Mouse (Mus musculus): Measurements from ENCODE around the gene Apom. TPM values are rescaled to one million over a fixed set of nuclear protein-coding genes. Genes with fewer than 3 reads are reported as not detected.

The Apom gene
- 0.37 and 0.84 TPM in 2 replicates for polyA plus RNA-seq (2012)

GRCm38 (mm10) chr17:35131500-35132173, at the start of gene Apom:
Gene Apom, minus strand, starts transcription at chr17:35132050.

GRCm38 (mm10) chr17:35175968-35176367, 44.1 kb upstream of the Apom start, which contains the start of gene Aif1:
Gene Aif1, minus strand, starts transcription at chr17:35176068.

GRCm38 (mm10) chr17:35164568-35165450, 33.0 kb upstream of the Apom start, which contains the start of gene Prrc2a:
Gene Prrc2a, minus strand, starts transcription at chr17:35164897.

GRCm38 (mm10) chr17:35134801-35135590, 3.1 kb upstream of the Apom start, which contains the start of gene Bag6:
Gene Bag6, plus strand, starts transcription at chr17:35135178.

GRCm38 (mm10) chr17:35126206-35126611, 5.6 kb downstream of the Apom start, which contains the start of gene D17H6S53E:
Gene D17H6S53E, plus strand, starts transcription at chr17:35126373.

GRCm38 (mm10) chr17:35121871-35122303, 10.0 kb downstream of the Apom start, which contains the start of gene Csnk2b:
Gene Csnk2b, minus strand, starts transcription at chr17:35122053.

GRCm38 (mm10) chr17:35121143-35121799, 10.6 kb downstream of the Apom start, which contains the start of gene Gpank1:
Gene Gpank1, plus strand, starts transcription at chr17:35121455.

GRCm38 (mm10) chr17:35115046-35116019, 16.5 kb downstream of the Apom start, which contains the start of gene Ly6g5b:
Gene Ly6g5b, minus strand, starts transcription at chr17:35115428.

GRCm38 (mm10) chr17:35108097-35108496, 23.8 kb downstream of the Apom start, which contains the start of gene Ly6g5c:
Gene Ly6g5c, plus strand, starts transcription at chr17:35108279.

GRCm38 (mm10) chr17:35088825-35089644, 42.8 kb downstream of the Apom start, which contains the start of gene Abhd16a:
Gene Abhd16a, plus strand, starts transcription at chr17:35089263.

GRCm38 (mm10) chr17:35085208-35085865, 46.5 kb downstream of the Apom start, which contains the start of gene Ly6g6f:
Gene Ly6g6f, minus strand, starts transcription at chr17:35085610.

Other genes starting within 250 kb of the Apom start
- 2.0 and 2.3 TPM in 2 replicates for gene C2, start 233.8 kb downstream of the Apom start, polyA plus RNA-seq (2012)
- 441 and 469 TPM in 2 replicates for gene Ehmt2, start 233.6 kb downstream of the Apom start, polyA plus RNA-seq (2012)
- gene Slc44a4, start 217.6 kb downstream of the Apom start, polyA plus RNA-seq (2012), result not detected in 2 replicates
- gene Neu1, start 200.8 kb downstream of the Apom start, polyA plus RNA-seq (2012), result 52.4 and 79.9 TPM in 2 replicates
- 425 and 1,961 TPM in 2 replicates for gene Hspa1b, start 172.8 kb downstream of the Apom start, polyA plus RNA-seq (2012)
- gene Gm20481, start 162.1 kb downstream of the Apom start, polyA plus RNA-seq (2012), result 0.52 TPM in 1 of 2 replicates, not detected in the other
- 239 and 1,296 TPM in 2 replicates for gene Hspa1a, start 159.9 kb downstream of the Apom start, polyA plus RNA-seq (2012)
- gene Hspa1l, start 159.3 kb downstream of the Apom start, polyA plus RNA-seq (2012), result 0.06 TPM in 1 of 2 replicates, not detected in the other
- 154 and 167 TPM in 2 replicates for gene Lsm2, start 150.2 kb downstream of the Apom start, polyA plus RNA-seq (2012)
- gene Vars, start 131.1 kb downstream of the Apom start, polyA plus RNA-seq (2012), result 841 and 875 TPM in 2 replicates
- 0.24 and 0.38 TPM in 2 replicates for gene Vwa7, start 115.5 kb downstream of the Apom start, polyA plus RNA-seq (2012)
- 6.0 and 11.9 TPM in 2 replicates for gene Sapcd1, start 104.0 kb downstream of the Apom start, polyA plus RNA-seq (2012)
- 3.4 and 5.4 TPM in 2 replicates for gene Msh5, start 85.3 kb downstream of the Apom start, polyA plus RNA-seq (2012)
- gene Clic1, start 82.1 kb downstream of the Apom start, polyA plus RNA-seq (2012), result 109 and 129 TPM in 2 replicates
- gene Ddah2, start 73.0 kb downstream of the Apom start, polyA plus RNA-seq (2012), result 33.8 and 58.4 TPM in 2 replicates
- gene Ly6g6c, start 66.7 kb downstream of the Apom start, polyA plus RNA-seq (2012), result 0.09 TPM in 1 of 2 replicates, not detected in the other
- gene Mpig6b, start 65.9 kb downstream of the Apom start, polyA plus RNA-seq (2012), result 0.04 TPM in 1 of 2 replicates, not detected in the other
- gene Ly6g6e, start 55.1 kb downstream of the Apom start, polyA plus RNA-seq (2012), result not detected in 2 replicates
- 0.26 TPM in 1 of 2 replicates, not detected in the other for gene Ly6g6d, start 54.0 kb downstream of the Apom start, polyA plus RNA-seq (2012)
- 0.06 and 0.28 TPM in 2 replicates for gene Ly6g6f, start 46.4 kb downstream of the Apom start, polyA plus RNA-seq (2012)
- gene Abhd16a, start 42.8 kb downstream of the Apom start, polyA plus RNA-seq (2012), result 118 and 123 TPM in 2 replicates
- not detected in 2 replicates for gene Ly6g5c, start 23.8 kb downstream of the Apom start, polyA plus RNA-seq (2012)
- gene Ly6g5b, start 16.6 kb downstream of the Apom start, polyA plus RNA-seq (2012), result 0.45 and 0.69 TPM in 2 replicates
- gene Gpank1, start 10.6 kb downstream of the Apom start, polyA plus RNA-seq (2012), result 73.8 and 84.9 TPM in 2 replicates
- 77.7 and 78.6 TPM in 2 replicates for gene Csnk2b, start 10.0 kb downstream of the Apom start, polyA plus RNA-seq (2012)
- gene D17H6S53E, start 5.7 kb downstream of the Apom start, polyA plus RNA-seq (2012), result 4.1 and 4.4 TPM in 2 replicates
- gene Bag6, start 3.1 kb upstream of the Apom start, polyA plus RNA-seq (2012), result 683 and 812 TPM in 2 replicates
- 1,479 and 1,500 TPM in 2 replicates for gene Prrc2a, start 32.8 kb upstream of the Apom start, polyA plus RNA-seq (2012)
- 3.5 and 4.0 TPM in 2 replicates for gene Aif1, start 44.0 kb upstream of the Apom start, polyA plus RNA-seq (2012)
- 3.8 and 6.6 TPM in 2 replicates for gene Lst1, start 56.4 kb upstream of the Apom start, polyA plus RNA-seq (2012)
- gene Ltb, start 62.4 kb upstream of the Apom start, polyA plus RNA-seq (2012), result 14.0 and 15.6 TPM in 2 replicates
- gene Tnf, start 70.0 kb upstream of the Apom start, polyA plus RNA-seq (2012), result 12.8 and 21.1 TPM in 2 replicates
- 0.10 and 0.22 TPM in 2 replicates for gene Lta, start 73.3 kb upstream of the Apom start, polyA plus RNA-seq (2012)
- gene Gm16181, start 88.8 kb upstream of the Apom start, polyA plus RNA-seq (2012), result not detected in 2 replicates
- gene Atp6v1g2, start 101.6 kb upstream of the Apom start, polyA plus RNA-seq (2012), result 5.5 and 9.2 TPM in 2 replicates
- gene Nfkbil1, start 103.7 kb upstream of the Apom start, polyA plus RNA-seq (2012), result 42.2 and 43.8 TPM in 2 replicates
- gene Ddx39b, start 109.7 kb upstream of the Apom start, polyA plus RNA-seq (2012), result 404 and 440 TPM in 2 replicates
- gene H2-D1, start 130.7 kb upstream of the Apom start, polyA plus RNA-seq (2012), result 854 and 953 TPM in 2 replicates
- not detected in 2 replicates for gene H2-Q1, start 188.4 kb upstream of the Apom start, polyA plus RNA-seq (2012)
- gene H2-Q2, start 210.2 kb upstream of the Apom start, polyA plus RNA-seq (2012), result not detected in 2 replicates
- gene H2-Q4, start 247.6 kb upstream of the Apom start, polyA plus RNA-seq (2012), result 178 and 252 TPM in 2 replicates